Mouse (Mus musculus) lung, postnatal 0 days (tissue): ENCODE data around the gene Pcp2. TPM values are rescaled to one million over a fixed set of nuclear protein-coding genes. Genes with fewer than 3 reads are reported as not detected.
A peak's percentile ranks its signal among the peaks of the same experiment; 100 is the strongest.

ENCODE experiments used
- ATAC-seq: fragments of 200-750 bp; cut with Nextera tagmentation; 2 replicates; pipeline ENCODE4 v1.8.0; 2017; ENCODE audit warnings: moderate library complexity
- DNase-seq: peaks from one replicate; pipeline ENCODE4 v3.0.0-alpha.2; 2016; ENCODE audit warnings: low spot score
- H3K27ac ChIP-seq: fragments of 300-500 bp; sonication (generic); 2 replicates; pipeline ENCODE4 v1.5.1; 2014; ENCODE audit warnings: antibody characterized with exemption, mild to moderate bottlenecking, low read length, mixed read lengths
- H3K27me3 ChIP-seq: fragments of 300-500 bp; sonication (generic); replicated peaks from 2 replicates; pipeline ENCODE4 v1.6.1; 2014; ENCODE audit warnings: low read length, mixed read lengths; ENCODE audit not compliant: insufficient read depth
- H3K36me3 ChIP-seq: fragments of 300-500 bp; sonication (generic); 2 replicates; pipeline ENCODE4 v1.6.1; 2014; ENCODE audit warnings: low read length, mixed read lengths; ENCODE audit not compliant: insufficient read depth
- H3K4me1 ChIP-seq: fragments of 300-500 bp; sonication (generic); 2 replicates; pipeline ENCODE4 v1.6.1; 2014; ENCODE audit warnings: antibody characterized with exemption, low read depth, low read length, mixed read lengths; ENCODE audit not compliant: insufficient read depth
- H3K4me2 ChIP-seq: fragments of 300-500 bp; sonication (generic); replicated peaks from 2 replicates; pipeline ENCODE4 v1.6.1; 2014; ENCODE audit warnings: low read depth, mild to moderate bottlenecking, low read length, moderate library complexity, mixed read lengths
- H3K4me3 ChIP-seq: fragments of 300-500 bp; sonication (generic); 2 replicates; pipeline ENCODE4 v1.5.1; 2014; ENCODE audit warnings: low read depth, low read length
- H3K9ac ChIP-seq: fragments of 300-500 bp; sonication (generic); replicated peaks from 2 replicates; pipeline ENCODE4 v1.6.1; 2014; ENCODE audit warnings: low read depth, mild to moderate bottlenecking
- H3K9me3 ChIP-seq: fragments of 300-500 bp; sonication (generic); 2 replicates; pipeline ENCODE4 v1.6.1; 2016; ENCODE audit warnings: low read length, mixed read lengths
- CTCF ChIP-seq: IDR thresholded peaks from 2 replicates; pipeline ENCODE4 v1.5.1; 2016; ENCODE audit warnings: antibody characterized with exemption, mild to moderate bottlenecking
- EP300 ChIP-seq: IDR thresholded peaks from 2 replicates; pipeline ENCODE4 v1.6.1; 2016; ENCODE audit warnings: antibody characterized with exemption, mild to moderate bottlenecking, control low read depth
- WGBS: fragments of 180-500 bp; shearing (Covaris S2); extraction: QIAGEN DNeasy Blood & Tissue Kit; methylation state at CpG from one replicate; pipeline ENCODE4 v1.1.7; 2014; 5-methylcytosine and 5-hydroxymethylcytosine counted together
- polyA plus RNA-seq: library from polyadenylated mRNA; unstranded; fragments of >200 nt; fragmentation: Nextera tagmentation; extraction: Ambion mirVana; gene quantifications from 2 replicates; pipeline ENCODE4 v1.2.1, GENCODE M21; 2015

The Pcp2 gene
- 0.08 TPM in 1 of 2 replicates, not detected in the other for polyA plus RNA-seq

DNA sequence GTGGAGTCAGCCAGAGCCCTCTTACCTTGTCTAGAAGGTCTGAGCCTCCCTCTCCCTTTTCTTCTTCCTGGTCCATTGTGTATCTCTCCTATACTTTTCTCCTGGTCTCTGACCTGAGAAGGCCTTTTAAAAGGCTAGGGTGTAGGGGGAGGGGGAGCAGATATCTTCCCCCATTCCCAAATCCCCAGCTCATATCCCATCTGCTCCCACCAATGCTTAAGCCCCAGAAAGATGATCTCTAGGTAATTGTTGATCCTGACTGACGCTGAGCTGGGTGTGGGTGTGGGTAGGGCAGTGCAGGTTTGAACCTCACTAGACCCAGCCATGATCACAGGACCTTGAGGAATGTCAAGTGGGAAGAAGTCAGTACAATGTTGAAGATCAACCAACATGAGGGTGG lies at the start of gene Pcp2:
Pcp2 (minus strand) TSS at position 101 of the 400 bp plus-strand sequence.
- Histone ChIP-seq H3K9me3 (no peaks in the 10 kb centered on the region), H3K4me3 (no peak within 1 kb of the TSS), H3K4me2 (no peak within 1 kb of the TSS), H3K27ac (no peak within 1 kb of the TSS), H3K4me1 (peaks cover 3% of the 10 kb centered on the region; the same call in 1 of the 2 replicates), H3K9ac (no peak within 1 kb of the TSS), H3K36me3 (no peaks in the 10 kb centered on the region), H3K27me3 (no peaks in the 10 kb centered on the region)
- no peak for TF ChIP-seq EP300
- no peak for TF ChIP-seq CTCF
- WGBS = 64% methylated on average over 1 of the region's 1 CpGs
- ATAC-seq (no peak), DNase-seq (no peak)

- no peak for DNase-seq
- Histone ChIP-seq H3K4me3 (no peak overlapping the region), H3K4me1 (peaks cover 5% of the 10 kb centered on the region; the same call in 1 of the 2 replicates), H3K27me3 (no peaks in the 10 kb centered on the region), H3K36me3 (0 out of 2 replicates have a peak, but pooled peaks cover 3% of the 10 kb centered on the region), H3K27ac (no peak overlapping the region), H3K9me3 (no peaks in the 10 kb centered on the region), H3K4me2 (no peak overlapping the region), H3K9ac (no peak overlapping the region)
- ATAC-seq = no peak
- 50% methylated on average over 3 of the region's 3 CpGs for WGBS
- TF ChIP-seq CTCF (no peak), EP300 (no peak)
These were observed 49.3 kb upstream of the Pcp2 start for GRCm38 (mm10) chr8:3674671-3675070.

- H3K9ac ChIP-seq = peak within 1 kb of the TSS; percentile 43
- no peaks in the 10 kb centered on the region for H3K27me3 ChIP-seq
- TF ChIP-seq CTCF = peak; percentile 93
- no peak; the same call in 1 of the 2 replicates for TF ChIP-seq EP300
- H3K4me3 ChIP-seq = peak within 1 kb of the TSS; percentile 49
- H3K36me3 ChIP-seq = no peaks in the 10 kb centered on the region
- DNase-seq (peak; percentile 93), ATAC-seq (peak; percentile 84)
- H3K4me1 ChIP-seq = peaks cover 3% of the 10 kb centered on the region; the same call in 1 of the 2 replicates
- H3K4me2 ChIP-seq = peak within 1 kb of the TSS; percentile 65
- H3K9me3 ChIP-seq = no peaks in the 10 kb centered on the region
- 1% methylated on average over 23 of the region's 23 CpGs for WGBS
- H3K27ac ChIP-seq = no peak within 1 kb of the TSS
These were observed 46.7 kb upstream of the Pcp2 start, which contains the start of gene Fcor for GRCm38 (mm10) chr8:3671980-3672491. Gene Fcor (minus strand): TSS chr8:3672362.

GRCm38 (mm10) chr8:3670388-3670787 lies 45.0 kb upstream of the Pcp2 start:
- H3K4me3 ChIP-seq = no peak overlapping the region
- no peak overlapping the region for H3K27ac ChIP-seq
- no peaks in the 10 kb centered on the region for H3K36me3 ChIP-seq
- TF ChIP-seq CTCF (no peak), EP300 (no peak)
- ATAC-seq = no peak
- DNase-seq = peak; percentile 32
- H3K4me1 ChIP-seq = peaks cover 3% of the 10 kb centered on the region; the same call in 1 of the 2 replicates
- H3K9me3 ChIP-seq = no peaks in the 10 kb centered on the region
- no peak overlapping the region for H3K4me2 ChIP-seq
- no peaks in the 10 kb centered on the region for H3K27me3 ChIP-seq
- 68% methylated on average over 2 of the region's 2 CpGs for WGBS
- no peak overlapping the region for H3K9ac ChIP-seq

- no peak within 1 kb of the TSS for H3K27ac ChIP-seq
- TF ChIP-seq EP300 = no peak
- no peak for TF ChIP-seq CTCF
- H3K9ac ChIP-seq = no peak within 1 kb of the TSS
- no peak within 1 kb of the TSS; the same call in 1 of the 2 replicates for H3K4me3 ChIP-seq
- no peak within 1 kb of the TSS for H3K4me2 ChIP-seq
- DNase-seq = peak; percentile 37
- no peaks in the 10 kb centered on the region for H3K9me3 ChIP-seq
- WGBS = 68% methylated on average over 6 of the region's 6 CpGs
- ATAC-seq = no peak
- no peaks in the 10 kb centered on the region for H3K4me1 ChIP-seq
- no peaks in the 10 kb centered on the region for H3K36me3 ChIP-seq
- no peaks in the 10 kb centered on the region for H3K27me3 ChIP-seq
These were observed 40.2 kb upstream of the Pcp2 start, which contains the start of gene Mcemp1 for GRCm38 (mm10) chr8:3665507-3665906. Gene Mcemp1 (plus strand): TSS chr8:3665754.

- H3K9ac ChIP-seq = no peak overlapping the region
- no peak overlapping the region for H3K27ac ChIP-seq
- no peaks in the 10 kb centered on the region for H3K4me1 ChIP-seq
- no peak overlapping the region for H3K4me2 ChIP-seq
- H3K9me3 ChIP-seq = no peaks in the 10 kb centered on the region
- ATAC-seq (peak; percentile 58), DNase-seq (peak; percentile 56)
- TF ChIP-seq CTCF = no peak
- TF ChIP-seq EP300 = no peak
- H3K27me3 ChIP-seq = no peaks in the 10 kb centered on the region
- WGBS = 56% methylated on average over 5 of the region's 5 CpGs
- no peak overlapping the region for H3K4me3 ChIP-seq
- H3K36me3 ChIP-seq = no peaks in the 10 kb centered on the region
These were observed 39.1 kb upstream of the Pcp2 start for GRCm38 (mm10) chr8:3664405-3664804.
